Mouse (Mus musculus): ENCODE measurements around the gene Vav3. TPM values are rescaled to one million over a fixed set of nuclear protein-coding genes. Genes with fewer than 3 reads are reported as not detected.

Vav3 gene
- total RNA-seq, 2 experiments from 2014 or later, result 12.2 to 12.6 TPM

- no peak for DNase-seq
These were observed 12.2 kb downstream of the Vav3 start for GRCm38 (mm10) chr3:109352690-109353089.

DNA sequence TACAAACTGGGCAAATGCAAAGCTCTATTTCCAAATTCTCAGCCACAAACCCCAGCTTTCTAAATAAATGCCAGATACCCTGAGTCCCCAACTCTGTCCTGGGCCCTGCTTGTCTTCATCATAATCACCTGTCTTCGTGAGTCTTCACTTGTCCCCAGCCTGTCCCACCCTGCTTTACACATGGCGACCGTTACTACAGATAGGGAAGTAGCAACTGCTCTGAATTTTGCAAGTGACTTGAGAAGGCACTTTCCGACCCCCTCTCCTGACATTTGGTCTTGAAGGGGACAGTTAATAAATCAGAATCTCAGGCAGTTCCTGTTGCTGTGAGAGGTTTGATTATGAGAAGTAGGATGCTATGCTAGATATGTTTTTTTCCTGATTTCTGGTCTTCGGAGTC is 13.4 kb downstream of the Vav3 start:
- no peak for DNase-seq

- DNase-seq, result no peak
These were observed 14.7 kb downstream of the Vav3 start for GRCm38 (mm10) chr3:109355158-109355557.

DNA sequence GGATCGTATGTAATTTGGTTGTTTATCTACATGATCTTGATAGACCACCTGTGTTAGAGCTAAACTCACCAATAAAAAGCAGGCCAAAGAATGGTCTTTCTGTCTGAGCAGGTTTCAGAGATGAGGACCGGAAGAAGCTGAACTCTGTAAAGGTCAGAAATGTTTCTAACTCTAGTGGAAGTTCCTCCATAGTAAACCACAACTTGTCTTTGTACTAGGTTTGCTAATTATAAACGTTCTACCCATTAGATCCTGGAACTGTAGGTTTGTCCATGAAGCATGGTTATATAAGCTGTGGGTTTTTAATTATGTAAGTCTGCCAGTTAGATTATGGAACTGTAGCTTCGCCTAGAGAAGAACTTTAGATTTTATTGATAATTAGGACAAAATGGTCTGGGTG is 20.3 kb downstream of the Vav3 start:
- no peak for DNase-seq

- no peak for DNase-seq
These were observed 21.4 kb downstream of the Vav3 start for GRCm38 (mm10) chr3:109361882-109362281.

DNA sequence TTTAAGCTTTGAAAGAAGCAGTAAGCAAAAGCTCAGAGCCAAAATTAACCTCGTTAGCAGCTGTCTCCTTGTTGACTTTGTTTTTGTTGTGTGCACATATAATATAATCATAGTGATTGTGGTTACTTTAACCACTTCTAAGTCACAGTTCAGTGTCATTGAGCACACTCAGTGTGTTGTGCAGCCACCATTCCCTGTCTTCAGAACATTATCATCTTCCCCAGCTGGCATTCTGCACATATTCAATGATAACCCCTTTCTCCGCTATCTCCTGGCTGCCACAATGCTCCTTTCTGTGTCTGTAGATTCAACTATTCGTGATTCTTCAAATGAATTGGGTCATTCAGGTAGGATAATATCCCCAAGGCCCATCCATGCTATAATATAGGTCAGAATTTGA is 21.9 kb downstream of the Vav3 start:
- DNase-seq, result no peak

- no peak for DNase-seq
These were observed 23.1 kb downstream of the Vav3 start for GRCm38 (mm10) chr3:109363522-109363921.

DNA sequence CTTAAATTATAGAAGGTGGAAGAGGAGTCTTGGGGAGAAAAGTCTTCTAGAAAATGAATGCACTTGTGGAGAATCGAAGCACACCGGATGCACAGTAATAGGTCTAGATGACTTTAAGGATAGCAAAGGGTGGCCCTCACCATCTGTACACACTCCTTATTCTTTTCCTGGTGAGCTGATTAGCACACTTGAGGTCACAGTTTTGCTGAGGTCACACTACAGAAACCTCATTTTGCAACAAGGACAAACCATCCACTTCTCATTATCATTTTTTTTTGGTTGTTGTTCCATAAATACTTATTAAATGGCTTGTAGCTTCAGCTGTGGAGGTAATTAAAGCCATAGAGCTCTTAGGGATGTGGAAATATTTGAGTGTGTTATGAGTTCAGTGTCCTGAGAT is 25.4 kb downstream of the Vav3 start:
- DNase-seq, result no peak

DNA sequence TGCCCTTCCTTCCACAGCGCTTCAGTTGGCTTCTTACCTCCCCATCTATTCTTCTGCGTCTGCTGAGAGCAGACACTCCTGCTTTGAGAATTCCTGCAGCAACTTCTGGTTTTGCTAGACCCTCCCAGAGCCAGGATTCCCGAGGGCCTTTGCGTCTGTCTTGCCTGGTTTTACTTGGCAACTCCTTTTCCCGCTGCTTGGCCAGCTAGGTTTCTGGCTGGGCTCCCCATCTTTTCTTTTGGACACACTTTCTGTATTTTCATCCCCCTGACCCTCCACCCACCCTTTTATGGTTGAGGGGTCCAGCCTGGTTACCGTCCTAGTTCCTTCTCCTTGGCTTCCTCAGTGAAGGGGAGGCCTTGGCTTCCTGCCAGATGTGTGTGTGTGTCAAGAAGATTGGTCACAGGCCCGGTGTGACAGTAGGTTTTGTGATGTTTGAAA is 26.0 kb downstream of the Vav3 start:
- DNase-seq, result peak; percentile 62

GRCm38 (mm10) chr3:109368383-109369289 is 28.2 kb downstream of the Vav3 start:
- no peak for DNase-seq

DNA sequence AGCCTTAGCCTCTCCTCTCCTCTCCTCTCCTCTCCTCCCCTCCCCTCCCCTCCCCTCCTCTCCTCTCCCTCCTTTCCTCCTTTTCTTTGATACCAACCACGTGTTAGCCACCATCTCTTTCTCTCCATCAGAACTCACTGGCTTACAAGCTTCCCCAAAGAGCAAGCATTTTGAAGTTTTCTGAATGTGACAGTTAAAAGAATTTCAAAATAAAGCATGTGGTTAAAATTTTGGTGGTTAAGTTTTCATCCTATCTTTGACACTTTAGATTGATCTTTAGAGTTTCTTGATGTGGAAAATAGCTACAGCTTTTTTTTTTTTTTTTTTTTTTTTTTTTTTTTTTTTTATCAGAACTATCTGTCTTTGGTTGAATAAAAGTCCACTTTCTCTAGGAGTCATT is 31.1 kb downstream of the Vav3 start:
- DNase-seq, result no peak

GRCm38 (mm10) chr3:109372678-109373077 is 32.2 kb downstream of the Vav3 start:
- DNase-seq, result no peak

DNA sequence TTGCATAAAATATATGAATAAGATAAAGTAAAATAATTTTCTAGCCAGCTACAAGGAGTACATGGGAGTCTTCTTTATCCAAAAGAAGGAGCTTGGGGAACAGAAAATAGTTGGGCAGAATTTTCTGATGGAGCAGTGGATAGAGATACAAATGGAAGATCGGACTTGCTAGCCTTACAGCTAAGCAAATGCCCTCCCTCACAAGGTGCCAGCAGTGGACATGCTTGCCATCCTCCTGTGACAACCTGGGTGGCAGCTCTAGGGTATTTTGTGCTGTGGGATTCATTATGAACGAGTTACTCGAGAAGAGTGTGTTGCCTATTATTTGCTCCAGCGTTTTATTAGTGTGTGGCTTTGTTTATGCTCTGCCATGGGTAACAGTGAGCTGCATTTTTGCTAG is 37.8 kb downstream of the Vav3 start:
- no peak for DNase-seq

DNA sequence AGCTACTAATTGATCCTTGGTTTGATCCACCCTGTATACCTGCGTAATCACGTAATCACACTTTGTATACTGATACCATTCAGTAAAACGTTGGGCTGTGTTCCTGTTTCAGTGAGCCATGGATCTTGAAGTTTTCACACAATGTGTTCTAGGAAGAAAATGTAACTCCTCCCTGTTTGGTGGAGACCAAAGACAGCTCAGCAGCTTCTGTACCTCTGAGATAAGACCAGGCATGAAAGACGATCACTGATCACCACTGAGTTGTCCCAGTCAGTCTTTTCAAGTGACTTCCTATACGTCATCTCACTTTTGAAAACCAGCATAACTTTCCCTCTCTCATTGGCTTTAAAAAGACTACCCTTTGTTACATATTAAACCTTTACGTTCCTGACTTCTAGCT is 38.2 kb downstream of the Vav3 start:
- DNase-seq, result no peak

DNA sequence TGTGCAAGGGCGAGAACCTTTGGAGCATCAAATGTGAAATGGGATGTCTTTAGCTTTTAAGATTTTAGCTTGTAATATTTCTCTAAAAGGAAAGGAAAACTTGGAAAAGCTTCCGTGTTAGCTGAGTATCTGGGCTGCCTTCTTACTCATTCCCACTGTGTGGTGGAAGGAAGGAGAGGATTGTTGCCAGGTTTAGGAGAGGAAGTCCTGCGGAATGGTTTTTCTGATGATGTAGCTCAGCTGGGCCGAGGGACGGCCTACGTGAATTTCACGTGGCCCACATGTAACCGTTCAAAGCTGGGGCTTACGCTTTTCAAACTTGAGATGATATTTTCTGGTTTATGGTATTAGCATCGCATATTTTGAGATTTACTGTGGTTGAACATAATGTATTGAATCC is 48.3 kb downstream of the Vav3 start:
- DNase-seq, result no peak

DNA sequence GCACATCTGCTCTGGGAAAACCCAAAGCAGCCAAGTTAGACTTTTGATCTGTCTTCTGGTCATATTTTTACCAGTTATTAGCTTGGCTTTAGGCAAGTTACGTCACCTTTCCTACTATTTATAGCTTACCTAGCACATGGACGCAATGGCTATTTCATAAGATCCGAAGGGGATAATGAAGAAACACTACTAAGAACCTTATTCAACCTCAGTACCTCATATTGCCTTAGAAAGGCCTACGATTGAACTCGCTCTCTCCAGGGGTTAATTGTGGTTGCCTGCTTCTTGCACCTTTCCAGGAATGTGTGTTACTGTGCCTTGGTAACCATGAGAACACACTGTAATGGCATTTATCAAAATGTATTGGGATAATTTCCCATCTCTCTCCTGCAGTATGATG is 61.1 kb downstream of the Vav3 start:
- DNase-seq, result no peak

GRCm38 (mm10) chr3:109411294-109411693 is 70.8 kb downstream of the Vav3 start:
- DNase-seq, result no peak

- no peak for DNase-seq
These were observed 80.0 kb downstream of the Vav3 start for GRCm38 (mm10) chr3:109420403-109420802.

DNA sequence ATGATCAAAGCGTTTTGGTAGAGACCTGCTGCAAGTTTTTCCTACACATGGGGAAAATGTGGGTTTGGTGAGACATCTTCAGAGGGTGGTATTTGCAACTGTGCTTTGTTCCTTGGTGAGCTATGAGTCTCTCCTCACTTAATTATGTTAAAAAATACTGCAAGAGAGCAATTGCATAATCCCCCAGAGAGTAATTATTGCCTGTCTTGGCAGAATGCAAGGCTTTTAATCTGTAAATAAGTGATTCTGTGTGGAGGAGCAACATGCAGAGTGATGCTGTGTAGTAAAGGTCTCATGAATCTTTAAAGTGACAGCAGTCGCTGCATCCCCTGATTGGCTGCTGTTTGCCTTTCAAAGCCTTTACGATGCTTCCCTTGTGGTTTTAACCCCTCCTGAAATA is 80.6 kb downstream of the Vav3 start:
- no peak for DNase-seq

GRCm38 (mm10) chr3:109423440-109424079 is 83.1 kb downstream of the Vav3 start:
- DNase-seq, result no peak

DNA sequence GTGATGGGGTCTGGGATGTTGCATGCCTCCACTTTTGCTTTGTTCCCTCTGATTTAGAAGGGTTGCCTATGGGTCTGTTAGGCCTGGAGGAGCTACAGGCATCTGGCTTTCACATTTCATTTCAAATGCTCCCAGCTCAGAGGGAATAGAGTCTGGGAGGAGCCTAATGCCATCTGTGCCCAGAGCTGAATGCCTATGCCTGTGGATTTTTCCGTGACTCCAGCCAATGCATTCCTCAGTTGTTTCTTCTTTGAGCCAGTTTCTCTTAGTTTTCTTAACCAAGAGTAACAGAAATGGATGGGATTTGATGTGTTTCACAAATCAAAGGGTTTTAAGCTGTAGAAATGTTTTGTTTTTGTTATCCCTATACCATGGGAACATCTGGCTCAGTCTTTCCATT is 90.8 kb downstream of the Vav3 start:
- no peak for DNase-seq

DNA sequence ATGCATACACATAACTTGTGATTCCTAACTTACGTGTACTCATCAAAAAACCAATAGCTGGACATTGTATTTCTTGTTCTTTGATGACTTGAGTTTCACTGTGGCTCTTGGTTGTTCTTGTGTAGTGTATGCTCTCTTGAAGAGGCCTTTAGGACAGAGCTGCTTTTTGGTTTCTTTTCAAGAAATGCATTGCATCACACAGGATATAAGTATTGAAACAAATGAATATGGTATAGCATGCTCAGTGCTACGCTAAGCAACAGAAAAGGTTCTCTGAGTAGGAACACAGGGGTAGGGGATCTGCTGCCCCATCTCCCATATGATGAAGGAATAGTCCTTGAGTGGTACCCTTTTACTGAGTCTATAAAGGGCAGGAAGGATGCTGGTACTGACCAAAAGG is 98.1 kb downstream of the Vav3 start:
- no peak for DNase-seq

DNA sequence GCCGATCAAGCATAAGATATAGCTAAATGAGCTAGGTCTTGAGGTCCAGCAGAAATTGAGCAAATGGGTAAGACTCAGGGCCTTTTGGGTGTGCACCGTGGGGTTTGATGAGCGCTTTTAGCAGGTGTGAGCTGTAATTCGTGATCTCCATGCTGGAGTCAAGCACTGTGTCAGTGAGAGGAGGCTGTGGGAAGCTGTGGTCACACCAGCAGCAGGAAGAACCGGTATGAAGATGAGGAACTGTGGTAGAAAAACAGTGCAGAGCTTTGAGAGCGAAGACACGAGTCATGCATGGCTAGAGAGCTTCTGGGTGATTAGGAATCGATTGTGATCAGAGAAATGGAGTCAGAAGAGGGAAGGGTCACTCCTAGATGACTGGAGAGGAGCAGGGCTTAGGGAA is 98.8 kb downstream of the Vav3 start:
- no peak for DNase-seq

DNA sequence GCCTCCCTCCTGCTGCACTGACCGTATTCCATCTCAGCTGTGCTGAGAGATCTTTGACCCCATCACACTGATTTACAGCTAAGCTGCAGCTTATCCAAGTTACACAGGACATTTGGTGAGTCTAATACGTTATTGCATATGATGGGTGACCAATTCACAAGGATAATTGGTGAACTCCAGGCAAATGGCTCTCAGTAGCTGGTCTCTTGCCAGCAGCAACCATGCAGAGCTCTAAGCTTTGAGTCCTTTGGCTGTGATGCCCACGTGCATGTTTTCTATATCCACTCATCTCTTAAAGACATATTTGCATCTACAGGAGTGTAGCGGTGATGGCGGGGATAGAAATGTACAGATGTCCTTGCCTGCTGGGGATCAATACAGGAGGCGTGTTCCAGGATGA is 99.5 kb downstream of the Vav3 start:
- DNase-seq, result no peak

All from heart, postnatal 4 days (tissue).